Mouse (Mus musculus) hindbrain, embryonic 14.5 days (tissue): Measurements from ENCODE around the gene Gm4491. TPM values are rescaled to one million over a fixed set of nuclear protein-coding genes. Genes with fewer than 3 reads are reported as not detected.

Source experiments
- polyA plus RNA-seq: library from polyadenylated mRNA; unstranded; fragments of >200 nt; fragmentation: Nextera tagmentation; extraction: Ambion mirVana; gene quantifications from 2 replicates; pipeline ENCODE4 v1.2.1, GENCODE M21; 2014

Gm4491 gene
- polyA plus RNA-seq, 1 experiment from 2014 or later: not detected

Other genes with a start within 250 kb of the Gm4491 start
- gene Zmym2, start 229.2 kb downstream of the Gm4491 start, polyA plus RNA-seq: 53.0 and 60.8 TPM in 2 replicates
- gene Gja3, start 57.8 kb downstream of the Gm4491 start, polyA plus RNA-seq: 0.70 and 1.3 TPM in 2 replicates
- 22.1 and 25.4 TPM in 2 replicates for gene Gjb2, start 11.2 kb downstream of the Gm4491 start, polyA plus RNA-seq
- 23.0 and 25.9 TPM in 2 replicates for gene Gjb6, start 17.7 kb upstream of the Gm4491 start, polyA plus RNA-seq